Mouse (Mus musculus): ENCODE measurements at regions not wholly inside any gene's neighbourhood (a gene's known extent, or its start where the extent isn't known, plus 50 kb on each side); places are given as distances from the start of the nearest gene placed in this dataset.

GRCm38 (mm10) chr12:59770980-59771379 is 551.5 kb upstream of the Fbxo33 start:
- no peak overlapping the region for H3K4me3 ChIP-seq (ENCODE audit: insufficient read depth, low read length)

GRCm38 (mm10) chr12:59762260-59762659 is 542.7 kb upstream of the Fbxo33 start:
- no peak for TF ChIP-seq POLR2A (IDR thresholded peaks at IDR 0.05; ENCODE audit: extremely low read depth, insufficient read depth, low read length)
- no peak for TF ChIP-seq CTCF (IDR thresholded peaks at IDR 0.05; ENCODE audit: extremely low read depth, insufficient read depth, low read length)
- Histone ChIP-seq H3K4me1 (ENCODE audit: control insufficient read depth, insufficient read depth, low read length) (no peaks in the 10 kb centered on the region), H3K27ac (ENCODE audit: insufficient read depth, low read length) (no peak overlapping the region), H3K4me3 (ENCODE audit: insufficient read depth, low read length) (no peak overlapping the region)

More at GRCm38 (mm10) chr12:59770980-59771379, 551.5 kb upstream of the Fbxo33 start:
- Histone ChIP-seq H3K27ac (ENCODE audit: insufficient read depth, low read length) (no peak overlapping the region), H3K4me1 (ENCODE audit: control insufficient read depth, insufficient read depth, low read length) (no peaks in the 10 kb centered on the region)
- TF ChIP-seq POLR2A (IDR thresholded peaks at IDR 0.05; ENCODE audit: extremely low read depth, insufficient read depth, low read length) = no peak
- no peak for TF ChIP-seq CTCF (IDR thresholded peaks at IDR 0.05; ENCODE audit: extremely low read depth, insufficient read depth, low read length)

GRCm38 (mm10) chr12:59744768-59745167 is 525.2 kb upstream of the Fbxo33 start:
- TF ChIP-seq CTCF (IDR thresholded peaks at IDR 0.05; ENCODE audit: extremely low read depth, insufficient read depth, low read length) = no peak
- TF ChIP-seq POLR2A (IDR thresholded peaks at IDR 0.05; ENCODE audit: extremely low read depth, insufficient read depth, low read length) = no peak
- Histone ChIP-seq H3K4me3 (ENCODE audit: insufficient read depth, low read length) (no peak overlapping the region), H3K4me1 (ENCODE audit: control insufficient read depth, insufficient read depth, low read length) (no peaks in the 10 kb centered on the region), H3K27ac (ENCODE audit: insufficient read depth, low read length) (no peak overlapping the region)

GRCm38 (mm10) chr12:59743211-59743610 is 523.7 kb upstream of the Fbxo33 start:
- H3K4me1 ChIP-seq (ENCODE audit: control insufficient read depth, insufficient read depth, low read length) = no peaks in the 10 kb centered on the region
- no peak overlapping the region for H3K27ac ChIP-seq (ENCODE audit: insufficient read depth, low read length)
- no peak overlapping the region for H3K4me3 ChIP-seq (ENCODE audit: insufficient read depth, low read length)
- 0 out of 2 replicates have a peak, but pooled peaks have one; percentile 12 for TF ChIP-seq POLR2A (IDR thresholded peaks at IDR 0.05; ENCODE audit: extremely low read depth, insufficient read depth, low read length)
- TF ChIP-seq CTCF (IDR thresholded peaks at IDR 0.05; ENCODE audit: extremely low read depth, insufficient read depth, low read length) = no peak

GRCm38 (mm10) chr12:59724951-59725350 is 505.4 kb upstream of the Fbxo33 start:
- TF ChIP-seq CTCF (IDR thresholded peaks at IDR 0.05; ENCODE audit: extremely low read depth, insufficient read depth, low read length) = no peak
- no peak for TF ChIP-seq POLR2A (IDR thresholded peaks at IDR 0.05; ENCODE audit: extremely low read depth, insufficient read depth, low read length)
- no peak overlapping the region for H3K4me3 ChIP-seq (ENCODE audit: insufficient read depth, low read length)
- no peak overlapping the region for H3K27ac ChIP-seq (ENCODE audit: insufficient read depth, low read length)

GRCm38 (mm10) chr12:59722471-59723182 is 503.1 kb upstream of the Fbxo33 start:
- no peak overlapping the region for H3K27ac ChIP-seq (ENCODE audit: insufficient read depth, low read length)
- H3K4me1 ChIP-seq (ENCODE audit: control insufficient read depth, insufficient read depth, low read length) = no peaks in the 10 kb centered on the region
- TF ChIP-seq POLR2A (IDR thresholded peaks at IDR 0.05; ENCODE audit: extremely low read depth, insufficient read depth, low read length) = no peak
- no peak for TF ChIP-seq CTCF (IDR thresholded peaks at IDR 0.05; ENCODE audit: extremely low read depth, insufficient read depth, low read length)
- H3K4me3 ChIP-seq (ENCODE audit: insufficient read depth, low read length) = no peak overlapping the region

More at GRCm38 (mm10) chr12:59724951-59725350, 505.4 kb upstream of the Fbxo33 start:
- no peaks in the 10 kb centered on the region for H3K4me1 ChIP-seq (ENCODE audit: control insufficient read depth, insufficient read depth, low read length)

GRCm38 (mm10) chr12:59713216-59713615 is 493.7 kb upstream of the Fbxo33 start:
- TF ChIP-seq POLR2A (IDR thresholded peaks at IDR 0.05; ENCODE audit: extremely low read depth, insufficient read depth, low read length) = no peak
- TF ChIP-seq CTCF (IDR thresholded peaks at IDR 0.05; ENCODE audit: extremely low read depth, insufficient read depth, low read length) = no peak
- Histone ChIP-seq H3K4me3 (ENCODE audit: insufficient read depth, low read length) (no peak overlapping the region), H3K4me1 (ENCODE audit: control insufficient read depth, insufficient read depth, low read length) (no peaks in the 10 kb centered on the region), H3K27ac (ENCODE audit: insufficient read depth, low read length) (no peak overlapping the region)

- no peak overlapping the region for H3K4me3 ChIP-seq (ENCODE audit: insufficient read depth, low read length)
- no peaks in the 10 kb centered on the region for H3K4me1 ChIP-seq (ENCODE audit: control insufficient read depth, insufficient read depth, low read length)
- no peak for TF ChIP-seq POLR2A (IDR thresholded peaks at IDR 0.05; ENCODE audit: extremely low read depth, insufficient read depth, low read length)
- no peak for TF ChIP-seq CTCF (IDR thresholded peaks at IDR 0.05; ENCODE audit: extremely low read depth, insufficient read depth, low read length)
- no peak overlapping the region for H3K27ac ChIP-seq (ENCODE audit: insufficient read depth, low read length)
Measured at GRCm38 (mm10) chr12:59683235-59683634, 463.7 kb upstream of the Fbxo33 start.

- TF ChIP-seq POLR2A (IDR thresholded peaks at IDR 0.05; ENCODE audit: extremely low read depth, insufficient read depth, low read length) = no peak
- TF ChIP-seq CTCF (IDR thresholded peaks at IDR 0.05; ENCODE audit: extremely low read depth, insufficient read depth, low read length) = no peak
- Histone ChIP-seq H3K4me3 (ENCODE audit: insufficient read depth, low read length) (no peak overlapping the region), H3K4me1 (ENCODE audit: control insufficient read depth, insufficient read depth, low read length) (no peaks in the 10 kb centered on the region), H3K27ac (ENCODE audit: insufficient read depth, low read length) (no peak overlapping the region)
Measured at GRCm38 (mm10) chr12:59663161-59663560, 443.6 kb upstream of the Fbxo33 start.

- TF ChIP-seq CTCF (IDR thresholded peaks at IDR 0.05; ENCODE audit: extremely low read depth, insufficient read depth, low read length) = no peak
- no peak for TF ChIP-seq POLR2A (IDR thresholded peaks at IDR 0.05; ENCODE audit: extremely low read depth, insufficient read depth, low read length)
- no peaks in the 10 kb centered on the region for H3K4me1 ChIP-seq (ENCODE audit: control insufficient read depth, insufficient read depth, low read length)
- peak overlapping the region; percentile 67; the same call in 1 of the 2 replicates for H3K27ac ChIP-seq (ENCODE audit: insufficient read depth, low read length)
- no peak overlapping the region for H3K4me3 ChIP-seq (ENCODE audit: insufficient read depth, low read length)
Measured at GRCm38 (mm10) chr12:59630678-59631077, 411.2 kb upstream of the Fbxo33 start.
